Mouse (Mus musculus): Measurements from ENCODE around the gene Mcm3ap. TPM values are rescaled to one million over a fixed set of nuclear protein-coding genes. Genes with fewer than 3 reads are reported as not detected.

Gene Mcm3ap
- 37.0 TPM for polyA plus RNA-seq (2015; fragmentation: Illumina TruSeq; extraction: RNeasy Lipid Tissue Mini Kit (QIAGEN cat#74804); ENCODE audit: low read depth, low replicate concordance)

GRCm38 (mm10) chr10:76468203-76469162 lies at the start of gene Mcm3ap, which contains the start of gene Ybey:
Gene Mcm3ap, plus strand, starts transcription at chr10:76468927.
Gene Ybey, minus strand, starts transcription at chr10:76469114.

GRCm38 (mm10) chr10:76440281-76440680 lies 28.4 kb upstream of the Mcm3ap start, which contains the start of gene AC141477.1:
Gene AC141477.1, minus strand, starts transcription at chr10:76440444.

DNA sequence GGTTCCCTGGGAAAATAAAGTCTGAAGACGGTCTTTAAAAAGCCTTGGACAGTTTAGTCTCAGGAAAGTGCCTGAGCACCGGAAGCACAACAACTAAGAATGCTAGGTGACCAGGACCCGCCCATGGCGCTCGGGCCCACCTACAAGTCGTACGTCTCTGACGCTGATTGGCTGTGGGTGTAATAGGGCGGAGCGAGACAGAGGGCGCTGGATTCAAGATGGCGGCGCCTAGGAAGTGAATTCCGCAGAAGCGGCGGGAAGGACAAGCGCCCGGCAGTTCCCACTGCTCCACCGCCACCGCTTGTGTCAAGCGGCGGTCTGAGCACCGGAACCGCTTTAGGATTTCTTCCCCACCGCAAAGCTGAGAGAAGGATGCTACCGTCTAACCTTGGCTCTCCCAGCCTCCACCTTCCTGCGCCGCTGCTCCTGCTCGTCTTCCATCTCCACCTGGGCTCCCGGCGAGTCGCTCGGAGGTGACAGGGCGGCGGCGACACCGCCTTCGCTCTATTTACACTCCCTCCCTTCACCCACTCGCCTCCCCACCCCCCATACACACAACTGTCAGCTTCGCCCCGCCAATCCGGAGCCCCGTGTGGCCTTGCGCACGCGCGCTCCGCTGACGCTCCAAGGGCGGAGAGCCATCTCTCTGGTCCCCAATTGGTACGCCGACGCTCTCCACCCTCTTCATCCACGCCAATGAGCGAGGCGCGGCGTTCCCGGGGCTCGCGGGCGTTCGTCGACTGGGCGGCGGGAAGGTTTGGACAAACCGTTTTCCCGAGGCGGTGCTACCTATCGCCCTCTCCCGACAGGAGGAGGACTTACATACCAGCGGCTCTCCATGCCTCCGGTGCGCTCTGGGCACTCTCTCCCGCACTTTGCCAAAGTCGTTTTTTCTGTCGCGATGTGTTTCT lies 26.3 kb upstream of the Mcm3ap start, which contains the start of gene Pcnt:
TSS of gene Pcnt (minus strand) at position 609 of the 911 bp plus-strand sequence.

GRCm38 (mm10) chr10:76448851-76449250 lies 19.9 kb upstream of the Mcm3ap start, which contains the start of gene 2610028H24Rik:
Gene 2610028H24Rik, plus strand, starts transcription at chr10:76449081.

GRCm38 (mm10) chr10:76531375-76531774 lies 62.6 kb downstream of the Mcm3ap start, which contains the start of gene Lss:
Gene Lss, plus strand, starts transcription at chr10:76531588.

GRCm38 (mm10) chr10:76561972-76562371 lies 93.2 kb downstream of the Mcm3ap start, which contains the start of gene Spatc1l:
Gene Spatc1l, plus strand, starts transcription at chr10:76562272.

Other genes starting within 250 kb of the Mcm3ap start
- gene Prmt2, start 231.1 kb upstream of the Mcm3ap start, polyA plus RNA-seq (2015; fragmentation: Illumina TruSeq; extraction: RNeasy Lipid Tissue Mini Kit (QIAGEN cat#74804); ENCODE audit: low read depth, low replicate concordance), result 70.6 TPM
- gene S100b, start 215.1 kb upstream of the Mcm3ap start, polyA plus RNA-seq (2015; fragmentation: Illumina TruSeq; extraction: RNeasy Lipid Tissue Mini Kit (QIAGEN cat#74804); ENCODE audit: low read depth, low replicate concordance), result 268 TPM
- 42.7 TPM for gene Dip2a, start 123.6 kb upstream of the Mcm3ap start, polyA plus RNA-seq (2015; fragmentation: Illumina TruSeq; extraction: RNeasy Lipid Tissue Mini Kit (QIAGEN cat#74804); ENCODE audit: low read depth, low replicate concordance)
- gene AC141477.1, start 28.5 kb upstream of the Mcm3ap start, polyA plus RNA-seq (2015; fragmentation: Illumina TruSeq; extraction: RNeasy Lipid Tissue Mini Kit (QIAGEN cat#74804); ENCODE audit: low read depth, low replicate concordance), result not detected
- gene Pcnt, start 26.1 kb upstream of the Mcm3ap start, polyA plus RNA-seq (2015; fragmentation: Illumina TruSeq; extraction: RNeasy Lipid Tissue Mini Kit (QIAGEN cat#74804); ENCODE audit: low read depth, low replicate concordance), result 18.6 TPM
- gene 2610028H24Rik, start 19.8 kb upstream of the Mcm3ap start, polyA plus RNA-seq (2015; fragmentation: Illumina TruSeq; extraction: RNeasy Lipid Tissue Mini Kit (QIAGEN cat#74804); ENCODE audit: low read depth, low replicate concordance), result not detected
- gene Ybey, start 187 bp downstream of the Mcm3ap start, polyA plus RNA-seq (2015; fragmentation: Illumina TruSeq; extraction: RNeasy Lipid Tissue Mini Kit (QIAGEN cat#74804); ENCODE audit: low read depth, low replicate concordance), result 3.3 TPM
- 27.9 TPM for gene Lss, start 62.7 kb downstream of the Mcm3ap start, polyA plus RNA-seq (2015; fragmentation: Illumina TruSeq; extraction: RNeasy Lipid Tissue Mini Kit (QIAGEN cat#74804); ENCODE audit: low read depth, low replicate concordance)
- not detected for gene Spatc1l, start 93.3 kb downstream of the Mcm3ap start, polyA plus RNA-seq (2015; fragmentation: Illumina TruSeq; extraction: RNeasy Lipid Tissue Mini Kit (QIAGEN cat#74804); ENCODE audit: low read depth, low replicate concordance)
- gene Ftcd, start 106.7 kb downstream of the Mcm3ap start, polyA plus RNA-seq (2015; fragmentation: Illumina TruSeq; extraction: RNeasy Lipid Tissue Mini Kit (QIAGEN cat#74804); ENCODE audit: low read depth, low replicate concordance), result not detected
- gene Col6a2, start 154.7 kb downstream of the Mcm3ap start, polyA plus RNA-seq (2015; fragmentation: Illumina TruSeq; extraction: RNeasy Lipid Tissue Mini Kit (QIAGEN cat#74804); ENCODE audit: low read depth, low replicate concordance), result 8.7 TPM

All from brain, adult 10 weeks (tissue).